Mouse (Mus musculus): ENCODE data around the gene Atp8b5.
A peak's percentile ranks its signal among the peaks of the same experiment; 100 is the strongest.

Atp8b5 gene

GRCm38 (mm10) chr4:43322336-43322735, 55.4 kb downstream of the Atp8b5 start:
- DNase-seq (ENCODE audit: low read depth): no peak

- no peak for DNase-seq (ENCODE audit: low read depth)
Observed at GRCm38 (mm10) chr4:43327118-43327517, 60.2 kb downstream of the Atp8b5 start.

- no peak for DNase-seq (ENCODE audit: low read depth)
Observed at GRCm38 (mm10) chr4:43334771-43335170, 67.8 kb downstream of the Atp8b5 start.

GRCm38 (mm10) chr4:43336176-43336575, 69.2 kb downstream of the Atp8b5 start:
- DNase-seq (ENCODE audit: low read depth): no peak

- no peak for DNase-seq (ENCODE audit: low read depth)
Observed at GRCm38 (mm10) chr4:43340096-43340804, 73.3 kb downstream of the Atp8b5 start.

GRCm38 (mm10) chr4:43341276-43341891, 74.4 kb downstream of the Atp8b5 start:
- DNase-seq (ENCODE audit: low read depth): no peak

GRCm38 (mm10) chr4:43342443-43342842, 75.5 kb downstream of the Atp8b5 start:
- no peak for DNase-seq (ENCODE audit: low read depth)

GRCm38 (mm10) chr4:43344932-43345331, 78.0 kb downstream of the Atp8b5 start:
- no peak for DNase-seq (ENCODE audit: low read depth)

GRCm38 (mm10) chr4:43349206-43349605, 82.2 kb downstream of the Atp8b5 start:
- DNase-seq (ENCODE audit: low read depth): no peak

GRCm38 (mm10) chr4:43350038-43350560, 83.1 kb downstream of the Atp8b5 start:
- no peak for DNase-seq (ENCODE audit: low read depth)

- no peak for DNase-seq (ENCODE audit: low read depth)
Observed at GRCm38 (mm10) chr4:43353662-43354061, 86.7 kb downstream of the Atp8b5 start.

- no peak for DNase-seq (ENCODE audit: low read depth)
Observed at GRCm38 (mm10) chr4:43364914-43365560, 98.1 kb downstream of the Atp8b5 start.

GRCm38 (mm10) chr4:43367295-43367694, 100.3 kb downstream of the Atp8b5 start:
- no peak for DNase-seq (ENCODE audit: low read depth)

GRCm38 (mm10) chr4:43367787-43368186, 100.8 kb downstream of the Atp8b5 start:
- DNase-seq (ENCODE audit: low read depth): no peak

- DNase-seq (ENCODE audit: low read depth): no peak
Observed at GRCm38 (mm10) chr4:43371406-43371805, 104.4 kb downstream of the Atp8b5 start.

GRCm38 (mm10) chr4:43372155-43372554, 105.2 kb downstream of the Atp8b5 start:
- no peak for DNase-seq (ENCODE audit: low read depth)

- no peak for DNase-seq (ENCODE audit: low read depth)
Observed at GRCm38 (mm10) chr4:43374266-43374665, 107.3 kb downstream of the Atp8b5 start.

GRCm38 (mm10) chr4:43379601-43380000, 112.6 kb downstream of the Atp8b5 start:
- DNase-seq (ENCODE audit: low read depth): no peak

- no peak for DNase-seq (ENCODE audit: low read depth)
Observed at GRCm38 (mm10) chr4:43380951-43381350, 114.0 kb downstream of the Atp8b5 start.

- peak; percentile 8 for DNase-seq (ENCODE audit: low read depth)
Observed at GRCm38 (mm10) chr4:43381408-43382154, 114.6 kb downstream of the Atp8b5 start, which contains the start of gene Rusc2. Gene Rusc2, plus strand, starts transcription at chr4:43381979.

GRCm38 (mm10) chr4:43382155-43383020, 115.4 kb downstream of the Atp8b5 start:
- DNase-seq (ENCODE audit: low read depth): no peak

All from naive thymus-derived CD4-positive, alpha-beta T cell, adult 2 months (primary cell).